Mouse (Mus musculus): ENCODE measurements at regions not wholly inside any gene's neighbourhood (a gene's known extent, or its start where the extent isn't known, plus 50 kb on each side); places are given as distances from the start of the nearest gene placed in this dataset.

GRCm38 (mm10) chr13:107078085-107078484, 56.2 kb upstream of the Kif2a start:
- H3K27me3 ChIP-seq = peaks cover 10% of the 10 kb centered on the region
- POLR2A ChIA-PET = no interaction called here
- no peak for TF ChIP-seq CTCF (IDR thresholded peaks at IDR 0.05)
- in situ Hi-C loops (cut with MboI; ENCODE audit: low pct_unique_long_range_greater_than_20kb) = no loop called here
- ATAC-seq (no peak), DNase-seq (ENCODE audit: low read depth, low spot score) (no peak)
- CTCF ChIA-PET = no interaction called here

GRCm38 (mm10) chr13:107074917-107075316, 53.0 kb upstream of the Kif2a start:
- ChIA-PET CTCF (no interaction called here), POLR2A (no interaction called here)
- DNase-seq (ENCODE audit: low read depth, low spot score) (no peak), ATAC-seq (no peak)
- no peak for TF ChIP-seq CTCF (IDR thresholded peaks at IDR 0.05)
- H3K27me3 ChIP-seq = peaks cover 6% of the 10 kb centered on the region
- in situ Hi-C loops (cut with MboI; ENCODE audit: low pct_unique_long_range_greater_than_20kb) = no loop called here

- CTCF ChIA-PET = no interaction called here
- POLR2A ChIA-PET = interaction anchor here (0.6 kb wide), 1 partner anchor 332 kb away, joined by 4 read pairs; no protein-coding TSS in a partner anchor
- DNase-seq (ENCODE audit: low read depth, low spot score) (no peak), ATAC-seq (no peak)
- in situ Hi-C loops (cut with MboI; ENCODE audit: low pct_unique_long_range_greater_than_20kb) = no loop called here
- TF ChIP-seq CTCF (IDR thresholded peaks at IDR 0.05) = no peak
- peaks cover 9% of the 10 kb centered on the region for H3K27me3 ChIP-seq
Measured at GRCm38 (mm10) chr13:107073039-107073620, 51.2 kb upstream of the Kif2a start.

- TF ChIP-seq CTCF (IDR thresholded peaks at IDR 0.05) = no peak
- CTCF ChIA-PET = no interaction called here
- no peak for ATAC-seq
Measured at GRCm38 (mm10) chr13:107072345-107073038, 50.6 kb upstream of the Kif2a start.

More at GRCm38 (mm10) chr13:107072345-107073038, 50.6 kb upstream of the Kif2a start:
- in situ Hi-C loops (cut with MboI; ENCODE audit: low pct_unique_long_range_greater_than_20kb) = no loop called here
- POLR2A ChIA-PET = interaction anchor here (0.6 kb wide), 1 partner anchor 331 kb away, joined by 4 read pairs; no protein-coding TSS in a partner anchor
- peaks cover 9% of the 10 kb centered on the region for H3K27me3 ChIP-seq
- no peak for DNase-seq (ENCODE audit: low read depth, low spot score)
